Mouse (Mus musculus): Measurements from ENCODE around the gene Ftl1. TPM values are rescaled to one million over a fixed set of nuclear protein-coding genes. Genes with fewer than 3 reads are reported as not detected.
"Not testable (repeated sequence)": the region's sequence is repeated elsewhere in the genome, so short reads cannot be mapped to it uniquely, and the experiment has no call there.

Ftl1 gene
- polyA plus RNA-seq (2015; fragmentation: Nextera tagmentation; extraction: Ambion mirVana) = 5,149 and 5,628 TPM in 2 replicates

GRCm38 (mm10) chr7:45459564-45460140, at the start of gene Ftl1:
Gene Ftl1, minus strand, starts transcription at chr7:45459884.
- Histone ChIP-seq H3K9ac (replicated peaks; ENCODE audit: low read length) (peak within 1 kb of the TSS; percentile 89), H3K4me2 (replicated peaks; ENCODE audit: low read depth, low read length) (peak within 1 kb of the TSS; percentile 86), H3K4me1 (ENCODE audit: insufficient read depth, low read length) (peaks cover 36% of the 10 kb centered on the region), H3K36me3 (ENCODE audit: insufficient read depth, low read length) (peaks cover 34% of the 10 kb centered on the region), H3K27ac (ENCODE audit: low read length) (peak within 1 kb of the TSS; percentile 94), H3K4me3 (ENCODE audit: low read length) (peak within 1 kb of the TSS; percentile 88)
- WGBS = under 1% methylated on average over 28 of the region's 37 CpGs
- not testable (repeated sequence) for H3K9me3 ChIP-seq (ENCODE audit: low read length); H3K27me3 ChIP-seq (ENCODE audit: insufficient read depth, low read length)
- peak; percentile 96 for ATAC-seq (ENCODE audit: low FRiP score, low TSS enrichment)

DNA sequence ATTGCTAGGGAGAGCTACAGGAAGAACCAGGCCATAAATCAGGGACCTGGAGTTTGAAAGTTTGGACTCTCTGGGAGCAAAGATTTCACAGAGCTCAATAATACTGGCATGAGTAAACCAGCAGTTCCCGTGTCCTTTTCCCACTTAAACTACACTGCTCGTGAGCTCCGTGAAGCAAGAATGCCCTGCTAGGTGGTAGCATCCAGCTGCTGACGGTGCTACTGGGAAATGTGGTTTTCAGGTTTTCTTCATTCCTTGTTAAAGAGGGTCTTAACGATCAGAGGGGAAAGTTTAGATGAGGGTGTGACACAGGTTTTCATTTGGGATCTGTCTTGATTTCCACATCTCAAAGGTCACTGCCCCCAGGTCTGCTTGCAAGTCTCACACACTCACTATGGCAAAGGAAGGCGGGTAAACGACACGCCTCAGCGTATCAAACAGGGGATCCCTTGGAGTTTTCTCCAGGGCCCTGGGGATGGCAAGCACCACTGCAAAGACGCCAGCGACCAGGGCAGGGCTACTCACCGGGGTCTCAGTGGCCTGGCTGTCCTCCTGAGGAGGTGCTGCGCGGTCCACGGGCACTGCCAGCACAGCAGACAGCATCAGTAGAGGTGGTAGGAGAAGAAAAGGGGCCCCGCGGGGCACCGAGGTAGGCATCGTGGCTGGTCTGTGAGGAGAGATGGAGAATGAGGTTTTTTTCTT, 49.6 kb upstream of the Ftl1 start:
- Histone ChIP-seq H3K27me3 (ENCODE audit: insufficient read depth, low read length) (no peaks in the 10 kb centered on the region), H3K9me3 (ENCODE audit: low read length) (no peaks in the 10 kb centered on the region), H3K27ac (ENCODE audit: low read length) (peak overlapping the region; percentile 99), H3K4me3 (ENCODE audit: low read length) (peak overlapping the region; percentile 88), H3K4me1 (ENCODE audit: insufficient read depth, low read length) (peaks cover 25% of the 10 kb centered on the region), H3K36me3 (ENCODE audit: insufficient read depth, low read length) (peaks cover 25% of the 10 kb centered on the region), H3K9ac (replicated peaks; ENCODE audit: low read length) (peak overlapping the region; percentile 91), H3K4me2 (replicated peaks; ENCODE audit: low read depth, low read length) (peak overlapping the region; percentile 99)
- WGBS = 22% methylated on average over 18 of the region's 19 CpGs
- peak; percentile 32 for ATAC-seq (ENCODE audit: low FRiP score, low TSS enrichment)

GRCm38 (mm10) chr7:45508561-45508960, 48.9 kb upstream of the Ftl1 start:
- Histone ChIP-seq H3K27me3 (ENCODE audit: insufficient read depth, low read length) (no peaks in the 10 kb centered on the region), H3K27ac (ENCODE audit: low read length) (no peak overlapping the region), H3K4me3 (ENCODE audit: low read length) (peak overlapping the region; percentile 88), H3K4me1 (ENCODE audit: insufficient read depth, low read length) (peaks cover 25% of the 10 kb centered on the region), H3K9me3 (ENCODE audit: low read length) (no peaks in the 10 kb centered on the region), H3K4me2 (replicated peaks; ENCODE audit: low read depth, low read length) (peak overlapping the region; percentile 99), H3K36me3 (ENCODE audit: insufficient read depth, low read length) (peaks cover 29% of the 10 kb centered on the region), H3K9ac (replicated peaks; ENCODE audit: low read length) (peak overlapping the region; percentile 91)
- ATAC-seq (ENCODE audit: low FRiP score, low TSS enrichment) = no peak
- WGBS = 51% methylated on average over 6 of the region's 6 CpGs

DNA sequence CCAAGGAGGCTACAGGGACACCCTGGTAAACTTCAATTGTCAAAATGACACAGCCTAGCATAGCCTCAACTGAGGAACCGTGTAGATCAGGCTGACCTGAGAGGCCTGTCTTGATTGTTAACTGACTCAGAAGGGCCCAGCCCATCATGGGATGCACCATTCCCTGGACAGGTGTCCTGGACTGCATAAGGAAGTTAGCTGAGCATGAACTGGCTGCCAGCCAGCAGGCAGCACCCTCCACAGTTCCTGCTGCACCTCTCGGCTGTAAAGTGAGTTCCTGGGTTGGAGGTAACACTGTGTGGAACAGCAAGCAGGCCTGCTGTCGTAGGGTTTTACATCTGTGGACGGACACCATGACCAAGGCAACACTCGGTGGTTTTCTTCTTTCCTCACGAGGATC, 47.9 kb upstream of the Ftl1 start:
- Histone ChIP-seq H3K4me2 (replicated peaks; ENCODE audit: low read depth, low read length) (no peak overlapping the region), H3K4me1 (ENCODE audit: insufficient read depth, low read length) (peaks cover 25% of the 10 kb centered on the region), H3K4me3 (ENCODE audit: low read length) (no peak overlapping the region), H3K27me3 (ENCODE audit: insufficient read depth, low read length) (no peaks in the 10 kb centered on the region), H3K9me3 (ENCODE audit: low read length) (no peaks in the 10 kb centered on the region), H3K27ac (ENCODE audit: low read length) (no peak overlapping the region), H3K36me3 (ENCODE audit: insufficient read depth, low read length) (peaks cover 31% of the 10 kb centered on the region), H3K9ac (replicated peaks; ENCODE audit: low read length) (no peak overlapping the region)
- ATAC-seq (ENCODE audit: low FRiP score, low TSS enrichment) = no peak
- 87% methylated on average over 6 of the region's 6 CpGs for WGBS

GRCm38 (mm10) chr7:45498427-45498826, 38.7 kb upstream of the Ftl1 start:
- Histone ChIP-seq H3K4me2 (replicated peaks; ENCODE audit: low read depth, low read length) (no peak overlapping the region), H3K36me3 (ENCODE audit: insufficient read depth, low read length) (peaks cover 75% of the 10 kb centered on the region), H3K9me3 (ENCODE audit: low read length) (no peaks in the 10 kb centered on the region), H3K9ac (replicated peaks; ENCODE audit: low read length) (no peak overlapping the region), H3K4me3 (ENCODE audit: low read length) (no peak overlapping the region), H3K27ac (ENCODE audit: low read length) (no peak overlapping the region), H3K4me1 (ENCODE audit: insufficient read depth, low read length) (no peaks in the 10 kb centered on the region), H3K27me3 (ENCODE audit: insufficient read depth, low read length) (no peaks in the 10 kb centered on the region)
- 97% methylated on average over 6 of the region's 6 CpGs for WGBS
- no peak for ATAC-seq (ENCODE audit: low FRiP score, low TSS enrichment)

DNA sequence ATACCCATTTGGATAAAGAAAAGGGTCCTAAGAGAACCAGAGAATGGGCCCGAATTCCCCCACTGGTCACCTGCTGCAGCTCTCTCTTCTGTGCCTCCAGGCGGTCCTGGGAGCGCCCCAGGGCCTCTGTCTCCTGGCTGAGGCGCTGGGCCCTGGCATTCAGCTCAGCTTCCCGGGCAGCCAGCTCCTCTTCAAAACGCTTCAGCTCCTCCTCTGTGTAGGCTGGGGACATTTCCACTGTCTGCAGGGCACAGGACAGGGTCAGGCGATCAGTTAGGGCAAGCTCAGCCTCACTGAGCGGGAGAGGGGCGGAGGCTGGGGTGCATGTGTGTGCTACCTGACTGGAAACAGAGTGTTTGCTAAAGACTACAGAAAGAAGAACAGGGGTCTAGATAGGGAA, 34.9 kb upstream of the Ftl1 start:
- H3K4me2 ChIP-seq (replicated peaks; ENCODE audit: low read depth, low read length) = no peak overlapping the region
- WGBS = 91% methylated on average over 9 of the region's 9 CpGs
- no peak overlapping the region for H3K27ac ChIP-seq (ENCODE audit: low read length)
- no peak overlapping the region for H3K4me3 ChIP-seq (ENCODE audit: low read length)
- H3K9ac ChIP-seq (replicated peaks; ENCODE audit: low read length) = no peak overlapping the region
- ATAC-seq (ENCODE audit: low FRiP score, low TSS enrichment) = no peak
- no peaks in the 10 kb centered on the region for H3K27me3 ChIP-seq (ENCODE audit: insufficient read depth, low read length)
- no peaks in the 10 kb centered on the region for H3K9me3 ChIP-seq (ENCODE audit: low read length)
- peaks cover 16% of the 10 kb centered on the region for H3K4me1 ChIP-seq (ENCODE audit: insufficient read depth, low read length)
- H3K36me3 ChIP-seq (ENCODE audit: insufficient read depth, low read length) = peaks cover 72% of the 10 kb centered on the region

DNA sequence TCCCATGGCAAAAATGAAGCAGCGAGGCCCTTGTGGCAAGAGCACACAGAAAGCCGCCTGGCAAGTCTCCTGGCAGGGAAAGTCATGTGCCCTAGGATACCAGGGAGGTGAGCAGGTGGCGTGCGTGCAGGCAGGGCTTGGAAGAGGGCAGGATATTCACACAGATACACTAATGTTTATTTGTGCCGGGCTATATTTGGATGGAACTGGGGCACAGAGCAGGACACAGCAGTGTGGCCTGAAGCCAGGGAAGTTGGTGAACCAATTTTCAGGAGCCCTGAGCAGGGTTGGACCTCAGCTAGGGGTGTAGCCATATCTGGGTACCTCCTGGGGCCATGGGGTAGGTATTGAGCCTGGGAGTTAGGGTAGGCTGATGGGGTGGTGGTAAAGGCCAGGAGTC, 33.3 kb upstream of the Ftl1 start:
- Histone ChIP-seq H3K4me3 (ENCODE audit: low read length) (no peak overlapping the region), H3K27me3 (ENCODE audit: insufficient read depth, low read length) (no peaks in the 10 kb centered on the region), H3K4me2 (replicated peaks; ENCODE audit: low read depth, low read length) (no peak overlapping the region), H3K27ac (ENCODE audit: low read length) (no peak overlapping the region), H3K4me1 (ENCODE audit: insufficient read depth, low read length) (peaks cover 26% of the 10 kb centered on the region), H3K9ac (replicated peaks; ENCODE audit: low read length) (no peak overlapping the region), H3K9me3 (ENCODE audit: low read length) (no peaks in the 10 kb centered on the region), H3K36me3 (ENCODE audit: insufficient read depth, low read length) (peaks cover 56% of the 10 kb centered on the region)
- no peak for ATAC-seq (ENCODE audit: low FRiP score, low TSS enrichment)
- WGBS = 92% methylated on average over 5 of the region's 5 CpGs

GRCm38 (mm10) chr7:45492225-45492844, 32.7 kb upstream of the Ftl1 start:
- no peaks in the 10 kb centered on the region for H3K9me3 ChIP-seq (ENCODE audit: low read length)
- H3K4me1 ChIP-seq (ENCODE audit: insufficient read depth, low read length) = peaks cover 26% of the 10 kb centered on the region
- H3K4me2 ChIP-seq (replicated peaks; ENCODE audit: low read depth, low read length) = no peak overlapping the region
- no peaks in the 10 kb centered on the region for H3K27me3 ChIP-seq (ENCODE audit: insufficient read depth, low read length)
- H3K4me3 ChIP-seq (ENCODE audit: low read length) = no peak overlapping the region
- no peak overlapping the region for H3K27ac ChIP-seq (ENCODE audit: low read length)
- H3K9ac ChIP-seq (replicated peaks; ENCODE audit: low read length) = no peak overlapping the region
- peaks cover 49% of the 10 kb centered on the region for H3K36me3 ChIP-seq (ENCODE audit: insufficient read depth, low read length)
- ATAC-seq (ENCODE audit: low FRiP score, low TSS enrichment) = no peak
- 98% methylated on average over 8 of the region's 8 CpGs for WGBS

DNA sequence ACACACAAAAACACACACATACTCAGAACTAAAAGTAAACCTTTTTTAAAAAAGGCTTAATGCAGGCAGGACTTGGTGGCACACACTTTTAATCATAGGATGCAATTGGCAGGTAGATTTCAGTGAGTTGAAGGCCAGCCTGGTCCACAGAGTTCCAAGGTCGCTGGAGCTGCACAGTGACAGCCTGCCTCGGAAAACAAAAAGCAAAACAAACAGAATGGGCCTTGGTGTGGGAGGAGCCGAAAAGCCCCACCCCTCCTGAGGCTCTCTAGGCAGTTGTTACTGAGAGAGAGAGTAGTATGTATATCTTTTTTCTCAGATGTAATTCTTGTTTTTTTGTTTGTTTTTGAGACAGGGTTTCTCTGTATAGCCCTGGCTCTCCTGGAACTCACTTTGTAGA, 31.6 kb upstream of the Ftl1 start:
- Histone ChIP-seq H3K4me2 (replicated peaks; ENCODE audit: low read depth, low read length) (peak overlapping the region; percentile 36), H3K4me3 (ENCODE audit: low read length) (no peak overlapping the region), H3K27ac (ENCODE audit: low read length) (peak overlapping the region; percentile 44; the same call in 1 of the 2 replicates), H3K36me3 (ENCODE audit: insufficient read depth, low read length) (peaks cover 39% of the 10 kb centered on the region), H3K4me1 (ENCODE audit: insufficient read depth, low read length) (peaks cover 26% of the 10 kb centered on the region), H3K27me3 (ENCODE audit: insufficient read depth, low read length) (no peaks in the 10 kb centered on the region), H3K9ac (replicated peaks; ENCODE audit: low read length) (peak overlapping the region; percentile 40), H3K9me3 (ENCODE audit: low read length) (no peaks in the 10 kb centered on the region)
- 10% methylated on average over 3 of the region's 3 CpGs for WGBS
- ATAC-seq (ENCODE audit: low FRiP score, low TSS enrichment) = 0 out of 2 replicates have a peak, but pooled peaks have one; percentile 16

DNA sequence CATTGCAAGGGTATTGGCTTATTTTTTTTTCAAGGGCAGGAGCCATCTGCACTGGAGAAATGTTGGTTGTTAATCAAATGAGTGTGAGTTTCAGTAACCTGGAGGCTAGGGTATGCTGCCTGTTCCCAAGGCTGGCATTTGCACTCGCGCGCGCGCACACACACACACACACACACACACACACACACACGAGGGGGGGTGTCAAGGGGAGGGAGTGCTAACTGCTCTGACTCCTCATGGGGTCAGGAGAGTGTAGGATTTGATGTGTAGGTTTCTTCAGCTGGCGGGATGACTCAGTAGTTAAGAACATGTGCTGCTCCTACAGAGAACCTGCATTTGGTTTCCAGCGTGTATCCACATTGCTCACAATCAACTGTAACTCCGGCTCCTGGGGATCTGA, 31.1 kb upstream of the Ftl1 start:
- Histone ChIP-seq H3K27ac (ENCODE audit: low read length) (peak overlapping the region; percentile 44; the same call in 1 of the 2 replicates), H3K36me3 (ENCODE audit: insufficient read depth, low read length) (peaks cover 34% of the 10 kb centered on the region), H3K4me2 (replicated peaks; ENCODE audit: low read depth, low read length) (peak overlapping the region; percentile 36; the same call in 1 of the 2 replicates), H3K4me1 (ENCODE audit: insufficient read depth, low read length) (peaks cover 26% of the 10 kb centered on the region), H3K4me3 (ENCODE audit: low read length) (no peak overlapping the region), H3K9ac (replicated peaks; ENCODE audit: low read length) (peak overlapping the region; percentile 40), H3K9me3 (ENCODE audit: low read length) (no peaks in the 10 kb centered on the region), H3K27me3 (ENCODE audit: insufficient read depth, low read length) (no peaks in the 10 kb centered on the region)
- 25% methylated on average over 9 of the region's 9 CpGs for WGBS
- ATAC-seq (ENCODE audit: low FRiP score, low TSS enrichment) = 0 out of 2 replicates have a peak, but pooled peaks have one; percentile 10

Data from kidney, embryonic 16.5 days (tissue).